Mouse (Mus musculus): ENCODE data around the gene Zbtb40. TPM values are rescaled to one million over a fixed set of nuclear protein-coding genes. Genes with fewer than 3 reads are reported as not detected.

Gene Zbtb40
- polyA plus RNA-seq, 1 experiment = 8.8 TPM

GRCm38 (mm10) chr4:136944558-136945350 lies 103.8 kb downstream of the Zbtb40 start:
- no peaks in the 10 kb centered on the region for H3K4me1 ChIP-seq (ENCODE audit: control insufficient read depth, insufficient read depth, insufficient read length)
- no peak for DNase-seq (ENCODE audit: low read depth in 1 of 2, low spot score in 2 of 2)
- TF ChIP-seq CTCF (IDR thresholded peaks at IDR 0.05; ENCODE audit: extremely low read depth, insufficient read depth, insufficient read length, insufficient replicate concordance) = no peak
- 84% methylated on average over 11 of the region's 11 CpGs for WGBS
- no peaks in the 10 kb centered on the region for H3K27me3 ChIP-seq (ENCODE audit: control insufficient read depth, insufficient read depth, low read length)
- H3K36me3 ChIP-seq (ENCODE audit: control insufficient read depth, insufficient read depth, low read length) = no peaks in the 10 kb centered on the region
- no peak overlapping the region for H3K27ac ChIP-seq (ENCODE audit: insufficient read depth, low read length)
- no peak overlapping the region for H3K4me3 ChIP-seq (ENCODE audit: extremely low read depth, insufficient read depth, insufficient read length)

DNA sequence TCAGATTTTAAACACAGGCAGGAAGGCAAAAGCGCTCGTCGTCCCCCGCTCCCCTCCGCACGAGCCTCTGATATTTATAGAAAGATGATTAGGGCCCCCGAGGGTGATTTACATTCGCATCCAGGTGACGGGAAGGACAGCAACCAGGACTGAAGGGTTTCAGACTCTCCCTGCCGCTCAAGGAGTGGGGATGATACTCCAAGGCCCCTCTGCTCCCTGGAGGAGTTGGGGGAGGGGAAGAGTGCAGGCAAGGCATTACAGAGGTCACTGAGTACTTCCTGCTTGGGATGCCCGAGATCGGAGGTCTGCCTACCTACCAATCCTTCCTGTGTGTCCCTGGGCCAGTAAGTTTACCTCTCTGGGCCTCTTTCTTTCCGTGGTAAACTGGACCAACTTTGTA lies 105.4 kb downstream of the Zbtb40 start:
- H3K4me1 ChIP-seq (ENCODE audit: control insufficient read depth, insufficient read depth, insufficient read length) = no peaks in the 10 kb centered on the region
- no peak overlapping the region for H3K4me3 ChIP-seq (ENCODE audit: extremely low read depth, insufficient read depth, insufficient read length)
- H3K27ac ChIP-seq (ENCODE audit: insufficient read depth, low read length) = no peak overlapping the region
- no peaks in the 10 kb centered on the region for H3K36me3 ChIP-seq (ENCODE audit: control insufficient read depth, insufficient read depth, low read length)
- 19% methylated on average over 13 of the region's 13 CpGs for WGBS
- TF ChIP-seq CTCF (IDR thresholded peaks at IDR 0.05; ENCODE audit: extremely low read depth, insufficient read depth, insufficient read length, insufficient replicate concordance) (no peak), POLR2A (IDR thresholded peaks at IDR 0.05; ENCODE audit: low read depth, low read length) (no peak)
- H3K27me3 ChIP-seq (ENCODE audit: control insufficient read depth, insufficient read depth, low read length) = no peaks in the 10 kb centered on the region
- DNase-seq (ENCODE audit: low read depth in 1 of 2, low spot score in 2 of 2) = no peak

GRCm38 (mm10) chr4:136942761-136943160 lies 105.8 kb downstream of the Zbtb40 start:
- WGBS = 23% methylated on average over 18 of the region's 18 CpGs
- Histone ChIP-seq H3K36me3 (ENCODE audit: control insufficient read depth, insufficient read depth, low read length) (no peaks in the 10 kb centered on the region), H3K27me3 (ENCODE audit: control insufficient read depth, insufficient read depth, low read length) (no peaks in the 10 kb centered on the region), H3K27ac (ENCODE audit: insufficient read depth, low read length) (no peak overlapping the region), H3K4me1 (ENCODE audit: control insufficient read depth, insufficient read depth, insufficient read length) (no peaks in the 10 kb centered on the region), H3K4me3 (ENCODE audit: extremely low read depth, insufficient read depth, insufficient read length) (no peak overlapping the region)
- no peak for TF ChIP-seq CTCF (IDR thresholded peaks at IDR 0.05; ENCODE audit: extremely low read depth, insufficient read depth, insufficient read length, insufficient replicate concordance)
- no peak for DNase-seq (ENCODE audit: low read depth in 1 of 2, low spot score in 2 of 2)

- no peak overlapping the region for H3K27ac ChIP-seq (ENCODE audit: insufficient read depth, low read length)
- 90% methylated on average over 5 of the region's 5 CpGs for WGBS
- no peaks in the 10 kb centered on the region for H3K36me3 ChIP-seq (ENCODE audit: control insufficient read depth, insufficient read depth, low read length)
- DNase-seq (ENCODE audit: low read depth in 1 of 2, low spot score in 2 of 2) = no peak
- H3K4me1 ChIP-seq (ENCODE audit: control insufficient read depth, insufficient read depth, insufficient read length) = no peaks in the 10 kb centered on the region
- no peak overlapping the region for H3K4me3 ChIP-seq (ENCODE audit: extremely low read depth, insufficient read depth, insufficient read length)
- TF ChIP-seq CTCF (IDR thresholded peaks at IDR 0.05; ENCODE audit: extremely low read depth, insufficient read depth, insufficient read length, insufficient replicate concordance) = no peak
- H3K27me3 ChIP-seq (ENCODE audit: control insufficient read depth, insufficient read depth, low read length) = no peaks in the 10 kb centered on the region
Observed at GRCm38 (mm10) chr4:136937935-136938334, 110.7 kb downstream of the Zbtb40 start.

GRCm38 (mm10) chr4:136937344-136937743 lies 111.3 kb downstream of the Zbtb40 start:
- Histone ChIP-seq H3K27me3 (ENCODE audit: control insufficient read depth, insufficient read depth, low read length) (no peaks in the 10 kb centered on the region), H3K4me3 (ENCODE audit: extremely low read depth, insufficient read depth, insufficient read length) (no peak overlapping the region), H3K27ac (ENCODE audit: insufficient read depth, low read length) (no peak overlapping the region), H3K4me1 (ENCODE audit: control insufficient read depth, insufficient read depth, insufficient read length) (no peaks in the 10 kb centered on the region), H3K36me3 (ENCODE audit: control insufficient read depth, insufficient read depth, low read length) (no peaks in the 10 kb centered on the region)
- DNase-seq (ENCODE audit: low read depth in 1 of 2, low spot score in 2 of 2) = no peak
- TF ChIP-seq CTCF (IDR thresholded peaks at IDR 0.05; ENCODE audit: extremely low read depth, insufficient read depth, insufficient read length, insufficient replicate concordance) = no peak
- no peak for TF ChIP-seq POLR2A (IDR thresholded peaks at IDR 0.05; ENCODE audit: low read depth, low read length)
- 60% methylated on average over 4 of the region's 4 CpGs for WGBS

- no peaks in the 10 kb centered on the region for H3K27me3 ChIP-seq (ENCODE audit: control insufficient read depth, insufficient read depth, low read length)
- no peak overlapping the region for H3K27ac ChIP-seq (ENCODE audit: insufficient read depth, low read length)
- TF ChIP-seq CTCF (IDR thresholded peaks at IDR 0.05; ENCODE audit: extremely low read depth, insufficient read depth, insufficient read length, insufficient replicate concordance) = no peak
- no peak for TF ChIP-seq POLR2A (IDR thresholded peaks at IDR 0.05; ENCODE audit: low read depth, low read length)
- no peak overlapping the region for H3K4me3 ChIP-seq (ENCODE audit: extremely low read depth, insufficient read depth, insufficient read length)
- no peak for DNase-seq (ENCODE audit: low read depth in 1 of 2, low spot score in 2 of 2)
- no peaks in the 10 kb centered on the region for H3K4me1 ChIP-seq (ENCODE audit: control insufficient read depth, insufficient read depth, insufficient read length)
- 41% methylated on average over 18 of the region's 18 CpGs for WGBS
- no peaks in the 10 kb centered on the region for H3K36me3 ChIP-seq (ENCODE audit: control insufficient read depth, insufficient read depth, low read length)
Observed at GRCm38 (mm10) chr4:136934746-136935613, 113.6 kb downstream of the Zbtb40 start.

DNA sequence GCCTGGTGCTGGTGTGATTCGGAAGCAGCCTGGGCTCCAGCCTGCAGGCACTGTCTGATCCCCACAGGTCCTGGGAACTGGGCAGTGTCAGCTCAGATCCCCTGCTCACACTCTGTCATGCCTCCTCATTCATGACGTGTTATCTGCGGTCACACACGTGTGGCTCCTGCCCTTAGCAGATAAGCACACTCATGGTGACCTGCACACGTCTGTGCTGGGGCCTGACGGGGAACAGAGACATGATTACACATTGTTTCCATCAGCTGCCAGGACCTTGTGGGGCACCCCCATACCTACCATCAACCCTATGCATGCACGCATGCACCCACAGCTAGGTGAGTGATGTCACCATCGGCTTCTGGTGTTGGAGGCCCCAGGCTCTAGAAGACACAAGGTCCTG lies 118.1 kb downstream of the Zbtb40 start:
- Histone ChIP-seq H3K36me3 (ENCODE audit: control insufficient read depth, insufficient read depth, low read length) (no peaks in the 10 kb centered on the region), H3K4me3 (ENCODE audit: extremely low read depth, insufficient read depth, insufficient read length) (no peak overlapping the region), H3K27me3 (ENCODE audit: control insufficient read depth, insufficient read depth, low read length) (no peaks in the 10 kb centered on the region), H3K27ac (ENCODE audit: insufficient read depth, low read length) (no peak overlapping the region), H3K4me1 (ENCODE audit: control insufficient read depth, insufficient read depth, insufficient read length) (no peaks in the 10 kb centered on the region)
- DNase-seq (ENCODE audit: low read depth in 1 of 2, low spot score in 2 of 2) = no peak
- WGBS = 71% methylated on average over 8 of the region's 8 CpGs
- TF ChIP-seq POLR2A (IDR thresholded peaks at IDR 0.05; ENCODE audit: low read depth, low read length) = no peak

Other genes with a start within 250 kb of the Zbtb40 start
- 2.7 and 6.1 TPM in 2 replicates for gene Ephb2, start 212.8 kb downstream of the Zbtb40 start, polyA plus RNA-seq (2012; rRNA removed)
- 284 and 304 TPM in 2 replicates for gene C1qb, start 162.6 kb downstream of the Zbtb40 start, polyA plus RNA-seq (2012; rRNA removed)
- gene C1qc, start 155.7 kb downstream of the Zbtb40 start, polyA plus RNA-seq (2012; rRNA removed) = 436 and 459 TPM in 2 replicates
- 214 and 227 TPM in 2 replicates for gene C1qa, start 150.0 kb downstream of the Zbtb40 start, polyA plus RNA-seq (2012; rRNA removed)
- 0.40 and 0.46 TPM in 2 replicates for gene Epha8, start 92.0 kb downstream of the Zbtb40 start, polyA plus RNA-seq (2012; rRNA removed)
- gene Wnt4, start 228.7 kb upstream of the Zbtb40 start, polyA plus RNA-seq (2012; rRNA removed) = 0.05 and 0.20 TPM in 2 replicates

All from spleen, adult 2 months (tissue).